Mouse (Mus musculus) intestine, embryonic 14.5 days (tissue): ENCODE measurements around the gene Irf4. TPM values are rescaled to one million over a fixed set of nuclear protein-coding genes. Genes with fewer than 3 reads are reported as not detected.

Experiments
- ATAC-seq: fragments of 200-750 bp; cut with Nextera tagmentation; replicated peaks from 2 replicates; pipeline ENCODE4 v1.8.0; 2017; ENCODE audit warnings: low read depth, moderate number of reproducible peaks, moderate TSS enrichment, moderate library complexity; ENCODE audit not compliant: low FRiP score, low TSS enrichment
- DNase-seq: peaks from one replicate; pipeline ENCODE4 v3.0.0-alpha.2; 2018; ENCODE audit warnings: low spot score
- H3K27ac ChIP-seq: fragments of 300-500 bp; sonication (generic); 2 replicates; pipeline ENCODE4 v1.5.1; 2014; ENCODE audit warnings: low read depth, mild to moderate bottlenecking, control low read depth
- H3K27me3 ChIP-seq: fragments of 300-500 bp; sonication (generic); replicated peaks from 2 replicates; pipeline ENCODE4 v1.6.1; 2014; ENCODE audit warnings: low read length, control low read depth; ENCODE audit not compliant: control insufficient read depth, insufficient read depth
- H3K36me3 ChIP-seq: fragments of 300-500 bp; sonication (generic); 2 replicates; pipeline ENCODE4 v1.6.1; 2014; ENCODE audit warnings: low read length, control low read depth; ENCODE audit not compliant: control insufficient read depth, insufficient read depth
- H3K4me1 ChIP-seq: fragments of 300-500 bp; sonication (generic); replicated peaks from 2 replicates; pipeline ENCODE4 v1.6.1; 2014; ENCODE audit warnings: low read length, control low read depth, mixed read lengths; ENCODE audit not compliant: control insufficient read depth, insufficient read depth
- H3K4me2 ChIP-seq: fragments of 300-500 bp; sonication (generic); 2 replicates; pipeline ENCODE4 v1.6.1; 2014; ENCODE audit warnings: low read length
- H3K4me3 ChIP-seq: fragments of 300-500 bp; sonication (generic); 2 replicates; pipeline ENCODE4 v1.5.1; 2014; ENCODE audit warnings: low read depth, low read length, control low read depth, mixed read lengths
- H3K9ac ChIP-seq: fragments of 300-500 bp; sonication (generic); 2 replicates; pipeline ENCODE4 v1.6.1; 2014; ENCODE audit warnings: mild to moderate bottlenecking, low read length
- H3K9me3 ChIP-seq: fragments of 300-500 bp; sonication (generic); 2 replicates; pipeline ENCODE4 v1.6.1; 2016; ENCODE audit warnings: low read length, control low read depth; ENCODE audit not compliant: control insufficient read depth
- WGBS: fragments of 180-500 bp; shearing (Covaris S2); extraction: QIAGEN DNeasy Blood & Tissue Kit; methylation state at CpG from one replicate; pipeline ENCODE4 v1.1.7; 2014; 5-methylcytosine and 5-hydroxymethylcytosine counted together
- polyA plus RNA-seq: library from polyadenylated mRNA; unstranded; fragments of >200 nt; fragmentation: Nextera tagmentation; extraction: Ambion mirVana; gene quantifications from 2 replicates; pipeline ENCODE4 v1.2.1, GENCODE M21; 2014

Gene Irf4
- polyA plus RNA-seq, 1 experiment from 2014 or later, result 0.04 TPM

DNA sequence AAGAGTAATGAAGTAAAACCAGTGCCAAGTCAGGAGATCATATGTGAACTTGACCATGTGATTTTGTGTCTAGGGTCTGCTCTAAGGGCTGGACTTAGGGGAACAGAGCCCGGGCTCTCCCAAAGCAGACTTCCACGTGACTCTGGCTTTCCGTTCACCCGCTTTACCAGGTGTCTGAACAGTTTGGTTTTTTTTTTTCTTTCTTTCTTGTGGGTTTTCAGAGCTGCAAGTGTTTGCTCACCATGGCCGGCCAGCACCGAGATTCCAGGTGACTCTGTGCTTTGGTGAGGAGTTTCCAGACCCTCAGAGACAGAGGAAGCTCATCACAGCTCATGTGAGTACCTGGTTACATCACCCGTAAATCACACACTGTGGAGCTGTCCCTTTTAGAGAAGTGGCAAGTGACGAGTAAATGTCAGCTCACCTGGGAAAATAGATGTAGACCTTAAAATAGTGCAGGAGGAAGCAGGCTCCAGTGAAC lies 12.2 kb downstream of the Irf4 start:
- 80% methylated on average over 8 of the region's 8 CpGs for WGBS
- DNase-seq (no peak), ATAC-seq (no peak)
- no peak overlapping the region for H3K4me2 ChIP-seq
- no peak overlapping the region for H3K4me3 ChIP-seq
- H3K4me1 ChIP-seq, result no peaks in the 10 kb centered on the region
- H3K36me3 ChIP-seq, result no peaks in the 10 kb centered on the region
- H3K9ac ChIP-seq, result no peak overlapping the region
- no peaks in the 10 kb centered on the region for H3K9me3 ChIP-seq
- no peaks in the 10 kb centered on the region for H3K27me3 ChIP-seq
- no peak overlapping the region for H3K27ac ChIP-seq

DNA sequence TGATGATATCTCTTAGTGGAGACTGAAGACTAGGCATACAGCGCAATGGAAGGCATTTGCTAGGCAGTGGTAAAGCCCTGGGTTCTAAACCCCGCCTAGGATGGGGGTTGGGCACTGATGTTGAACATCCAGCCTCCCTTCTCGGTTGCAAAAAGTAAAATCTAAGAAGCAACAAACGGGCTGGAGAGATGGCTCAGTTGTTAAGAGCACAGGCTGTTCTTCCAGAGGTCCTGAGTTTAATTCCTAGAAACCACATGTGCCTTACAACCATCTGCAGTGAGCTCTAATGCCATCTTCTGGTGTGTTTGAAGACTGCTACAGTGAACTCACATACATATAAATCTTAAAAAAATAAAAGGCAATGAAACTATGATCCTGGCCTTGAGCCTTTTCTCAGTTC lies 13.2 kb downstream of the Irf4 start:
- H3K4me1 ChIP-seq, result no peaks in the 10 kb centered on the region
- ATAC-seq, result no peak
- WGBS, result 74% methylated on average over 4 of the region's 4 CpGs

DNA sequence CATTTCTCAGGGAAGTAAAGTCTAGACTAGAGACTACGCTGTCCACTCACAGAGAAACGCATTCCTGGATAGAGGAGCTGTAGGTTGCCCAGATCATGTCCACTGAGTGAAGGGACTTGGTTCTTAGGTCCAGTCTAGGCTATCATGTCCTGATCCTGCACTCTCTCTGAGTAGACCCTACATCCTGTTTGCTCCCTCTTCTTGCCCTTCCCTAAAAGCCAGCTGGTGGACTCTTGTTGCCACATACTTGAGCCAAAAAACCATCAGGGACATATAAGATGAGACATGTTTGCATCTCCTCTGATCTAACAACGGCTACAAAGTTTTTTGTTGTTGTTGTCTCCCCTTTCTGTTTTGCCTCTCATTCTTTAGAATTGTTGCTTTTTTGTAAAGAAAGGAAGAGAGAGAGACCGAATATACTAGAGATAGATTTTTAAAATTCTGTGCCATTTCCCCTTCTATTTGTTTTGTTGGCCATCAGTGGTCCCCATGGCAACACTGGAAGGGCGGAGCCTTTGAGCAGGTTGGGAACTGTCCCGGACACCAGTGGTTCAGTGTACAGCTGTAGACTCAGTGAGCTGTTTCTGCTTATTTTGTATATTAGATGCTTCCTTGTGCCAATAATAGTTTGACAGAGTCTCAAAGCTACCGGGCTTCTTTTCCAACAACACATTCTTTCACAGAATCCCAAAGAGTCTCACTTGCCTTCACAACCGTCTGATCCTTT lies 15.2 kb downstream of the Irf4 start:
- ATAC-seq, result no peak
- Histone ChIP-seq H3K27me3 (no peaks in the 10 kb centered on the region), H3K36me3 (no peaks in the 10 kb centered on the region), H3K9ac (no peak overlapping the region), H3K27ac (no peak overlapping the region), H3K4me1 (no peaks in the 10 kb centered on the region), H3K4me3 (no peak overlapping the region), H3K4me2 (no peak overlapping the region), H3K9me3 (no peaks in the 10 kb centered on the region)
- DNase-seq, result no peak
- WGBS, result 65% methylated on average over 8 of the region's 8 CpGs

More for the DNA sequence above, 13.2 kb downstream of the Irf4 start:
- no peaks in the 10 kb centered on the region for H3K36me3 ChIP-seq
- no peaks in the 10 kb centered on the region for H3K9me3 ChIP-seq
- no peak for DNase-seq
- no peak overlapping the region for H3K4me3 ChIP-seq
- no peak overlapping the region for H3K4me2 ChIP-seq
- H3K9ac ChIP-seq, result no peak overlapping the region
- H3K27me3 ChIP-seq, result no peaks in the 10 kb centered on the region
- H3K27ac ChIP-seq, result no peak overlapping the region

DNA sequence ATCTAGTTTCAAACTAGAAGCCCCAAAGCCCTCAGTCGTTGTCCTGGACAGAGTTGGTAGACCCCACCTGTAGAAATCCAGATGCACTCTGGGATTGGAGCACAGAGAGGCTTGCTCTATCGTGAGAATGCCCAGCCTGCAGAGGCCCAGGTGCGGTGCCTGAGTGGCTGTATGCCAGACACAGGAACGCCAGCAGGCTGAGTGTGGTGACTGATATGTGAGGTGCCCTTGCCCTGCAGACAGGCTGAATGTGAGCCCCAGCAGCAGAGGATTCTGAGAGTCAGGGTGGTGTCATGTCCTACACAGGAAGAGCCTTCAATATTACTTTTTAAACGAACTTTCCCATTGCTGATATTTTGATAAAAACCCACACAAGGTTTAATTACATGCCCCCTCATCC lies 16.9 kb downstream of the Irf4 start:
- H3K9me3 ChIP-seq, result no peaks in the 10 kb centered on the region
- no peak overlapping the region for H3K4me2 ChIP-seq
- no peak overlapping the region for H3K27ac ChIP-seq
- no peak for DNase-seq
- 73% methylated on average over 5 of the region's 5 CpGs for WGBS
- H3K36me3 ChIP-seq, result no peaks in the 10 kb centered on the region
- H3K9ac ChIP-seq, result no peak overlapping the region
- no peaks in the 10 kb centered on the region for H3K27me3 ChIP-seq
- no peak for ATAC-seq
- H3K4me3 ChIP-seq, result no peak overlapping the region
- H3K4me1 ChIP-seq, result no peaks in the 10 kb centered on the region

DNA sequence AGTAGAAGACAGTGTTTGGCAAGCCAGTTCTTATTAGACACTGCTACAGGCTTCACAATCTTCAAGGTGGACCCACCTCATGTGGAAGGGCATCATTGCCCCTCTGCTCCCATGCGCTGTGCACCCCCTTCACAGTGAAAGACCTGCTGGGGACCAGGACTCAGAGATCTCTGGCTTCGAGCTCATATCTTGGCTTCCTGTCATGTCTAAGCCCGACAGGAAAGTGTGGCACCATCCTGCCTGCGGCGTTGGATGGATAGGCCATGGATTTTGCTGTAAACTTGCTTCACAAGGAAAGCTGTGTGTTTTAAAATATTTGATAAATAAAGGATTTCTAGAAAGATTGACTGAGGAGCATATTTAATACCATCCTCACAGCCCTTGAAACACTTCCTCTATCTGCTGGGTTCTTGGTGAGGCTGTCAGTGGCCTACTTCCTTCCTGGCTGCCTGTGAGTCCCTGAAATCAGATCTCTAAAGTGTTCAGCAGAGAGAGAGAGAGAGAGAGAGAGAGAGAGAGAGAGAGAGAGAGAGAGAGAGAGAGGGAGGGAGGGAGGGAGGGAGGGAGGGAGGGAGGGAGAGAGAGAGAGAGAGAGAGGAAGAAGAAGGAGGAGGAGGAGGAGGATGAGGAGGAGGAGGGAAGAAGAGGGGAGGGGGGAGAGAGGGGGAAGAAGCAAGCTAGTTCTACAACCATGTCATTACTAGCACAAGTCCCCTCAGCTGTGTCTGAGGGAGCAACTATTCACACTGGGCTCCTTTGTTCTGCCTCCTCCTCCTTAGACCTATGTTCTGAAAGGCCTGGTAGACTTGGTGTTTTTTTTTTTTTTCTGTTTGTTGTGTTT lies 17.8 kb downstream of the Irf4 start:
- DNase-seq (no peak), ATAC-seq (no peak)
- H3K4me1 ChIP-seq, result no peaks in the 10 kb centered on the region
- H3K4me3 ChIP-seq, result no peak overlapping the region
- no peak overlapping the region for H3K9ac ChIP-seq
- no peaks in the 10 kb centered on the region for H3K36me3 ChIP-seq
- H3K9me3 ChIP-seq, result no peaks in the 10 kb centered on the region
- 84% methylated on average over 5 of the region's 5 CpGs for WGBS
- H3K27ac ChIP-seq, result no peak overlapping the region
- no peak overlapping the region for H3K4me2 ChIP-seq
- H3K27me3 ChIP-seq, result no peaks in the 10 kb centered on the region

DNA sequence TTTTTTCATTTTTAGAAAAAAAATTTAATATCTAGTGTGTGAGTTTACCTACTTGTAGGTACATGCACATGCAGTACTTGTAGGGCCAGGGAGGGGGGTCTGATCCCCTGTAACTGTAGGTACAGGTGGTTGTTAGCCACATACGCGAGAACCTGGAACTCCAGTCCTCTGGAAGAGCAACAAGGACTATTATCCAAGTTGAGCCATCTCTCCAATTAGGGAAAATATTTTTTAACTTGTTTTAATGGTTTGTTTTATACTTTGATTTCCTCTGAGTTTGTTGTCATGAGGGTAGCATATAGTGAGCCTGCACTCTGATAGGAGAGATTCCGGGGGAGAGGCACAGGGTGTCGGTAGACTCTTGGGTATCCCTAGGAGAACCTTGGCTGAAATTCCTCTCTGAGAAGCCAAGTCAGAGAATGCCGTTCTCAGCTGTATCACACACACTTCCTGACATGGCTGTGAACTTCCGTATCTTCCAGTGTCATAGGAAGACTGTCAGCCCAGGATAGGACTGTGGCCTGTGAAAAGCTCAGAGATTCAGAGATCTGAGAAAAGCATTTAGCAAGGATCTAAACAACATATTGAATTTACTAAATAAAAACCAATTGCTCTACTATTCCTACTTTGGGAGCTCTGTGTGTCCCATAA lies 18.6 kb downstream of the Irf4 start:
- no peak for DNase-seq
- Histone ChIP-seq H3K36me3 (no peaks in the 10 kb centered on the region), H3K9me3 (no peaks in the 10 kb centered on the region), H3K27me3 (no peaks in the 10 kb centered on the region), H3K27ac (no peak overlapping the region), H3K9ac (no peak overlapping the region), H3K4me3 (no peak overlapping the region), H3K4me2 (no peak overlapping the region), H3K4me1 (no peaks in the 10 kb centered on the region)
- no peak for ATAC-seq
- WGBS, result 81% methylated on average over 6 of the region's 6 CpGs

DNA sequence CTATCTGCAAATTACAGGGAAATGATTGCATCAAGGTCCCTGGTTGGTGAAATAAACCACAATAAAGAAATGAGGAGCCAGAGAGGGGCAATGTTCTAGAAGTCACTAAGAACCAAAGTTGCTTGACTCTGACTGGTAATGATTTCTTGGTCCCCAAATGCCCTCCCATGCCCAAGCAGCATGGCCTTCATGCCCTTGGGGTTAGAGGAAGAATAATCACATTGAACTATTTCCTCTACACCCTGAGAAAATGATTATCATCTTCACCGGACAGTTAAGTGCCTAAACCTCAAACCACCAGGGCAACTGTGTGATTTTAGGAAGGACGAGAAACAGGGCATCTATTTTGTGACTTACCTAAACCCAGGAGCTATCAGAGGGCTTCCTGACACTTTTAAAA lies 27.0 kb downstream of the Irf4 start:
- Histone ChIP-seq H3K27me3 (no peaks in the 10 kb centered on the region), H3K4me2 (no peak overlapping the region), H3K27ac (no peak overlapping the region), H3K4me3 (no peak overlapping the region), H3K9me3 (no peaks in the 10 kb centered on the region), H3K36me3 (no peaks in the 10 kb centered on the region), H3K9ac (no peak overlapping the region), H3K4me1 (no peaks in the 10 kb centered on the region)
- DNase-seq (no peak), ATAC-seq (no peak)
- WGBS, result 87% methylated on average over 2 of the region's 2 CpGs

DNA sequence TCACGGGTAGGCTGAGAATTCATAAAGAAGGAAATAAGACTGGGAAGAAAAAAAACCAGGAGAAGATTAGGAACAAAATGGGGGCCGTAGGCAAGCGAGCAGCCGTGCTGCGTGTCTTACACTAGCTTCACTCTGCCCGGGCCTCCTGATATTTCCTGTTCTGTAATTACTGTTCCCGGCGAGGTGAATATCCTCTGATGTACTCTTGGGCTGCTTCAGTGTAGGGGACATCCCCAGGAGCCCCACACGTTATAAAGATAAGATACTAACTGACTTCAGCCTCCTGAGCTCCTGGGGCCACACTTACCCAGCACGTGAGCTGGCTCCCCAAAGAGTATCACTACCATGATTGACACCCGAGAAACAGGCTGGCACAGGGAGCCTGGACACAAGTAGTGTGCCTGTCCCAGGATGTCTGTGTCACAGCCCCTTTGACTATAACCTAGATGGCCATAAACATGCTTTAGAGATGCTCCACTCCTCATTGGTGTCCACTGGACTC lies 28.7 kb downstream of the Irf4 start:
- Histone ChIP-seq H3K4me1 (no peaks in the 10 kb centered on the region; the same call in 1 of the 2 replicates), H3K27ac (no peak overlapping the region), H3K4me3 (no peak overlapping the region), H3K27me3 (no peaks in the 10 kb centered on the region), H3K4me2 (no peak overlapping the region), H3K9me3 (no peaks in the 10 kb centered on the region), H3K36me3 (no peaks in the 10 kb centered on the region), H3K9ac (no peak overlapping the region)
- ATAC-seq (no peak), DNase-seq (no peak)
- 69% methylated on average over 11 of the region's 11 CpGs for WGBS
